Mouse (Mus musculus) left cerebral cortex, postnatal 4 days (tissue): ENCODE measurements at regions not wholly inside any gene's neighbourhood (a gene's known extent, or its start where the extent isn't known, plus 50 kb on each side); places are given as distances from the start of the nearest gene placed in this dataset.
A peak's percentile ranks its signal among the peaks of the same experiment; 100 is the strongest.

Source experiments
- DNase-seq: peaks from one replicate; pipeline ENCODE4 v3.0.0-alpha.2; 2022
- intact Hi-C: fragments of 180-260 bp; cut with DNase I; formaldehyde crosslinking; loops from one replicate; pipeline ENCODE4 v1.15.1; 2025

GRCm38 (mm10) chr14:31942266-31942960 lies 86.4 kb upstream of the Galnt15 start:
- intact Hi-C loops = no loop called here
- peak; percentile 27 for DNase-seq

- intact Hi-C loops = no loop called here
- DNase-seq = no peak
Observed at GRCm38 (mm10) chr14:31944682-31945081, 84.1 kb upstream of the Galnt15 start.

- no peak for DNase-seq
- intact Hi-C loops = no loop called here
Observed at GRCm38 (mm10) chr14:31945125-31945524, 83.7 kb upstream of the Galnt15 start.

DNA sequence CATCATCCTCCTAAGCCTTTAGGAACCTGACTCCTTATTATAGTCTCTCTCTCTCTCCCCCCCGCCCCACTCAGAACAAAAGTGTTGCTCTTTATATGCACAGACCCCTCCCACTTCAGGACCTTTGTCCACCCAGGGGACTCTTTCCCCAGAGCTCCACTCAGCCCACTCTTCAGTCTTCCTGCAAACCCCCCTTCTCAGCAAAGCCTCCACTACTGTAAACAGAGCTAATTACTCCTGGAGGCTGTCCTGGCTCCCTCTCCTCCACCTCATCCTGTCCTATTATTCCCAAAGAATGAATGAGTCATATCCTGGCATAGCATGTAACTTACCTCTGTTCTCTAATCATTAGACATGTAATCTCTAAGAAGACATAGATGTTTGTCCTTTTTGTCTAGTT lies 82.8 kb upstream of the Galnt15 start:
- intact Hi-C loops = no loop called here
- no peak for DNase-seq

GRCm38 (mm10) chr14:31947246-31947645 lies 81.5 kb upstream of the Galnt15 start:
- intact Hi-C loops = no loop called here
- no peak for DNase-seq

DNA sequence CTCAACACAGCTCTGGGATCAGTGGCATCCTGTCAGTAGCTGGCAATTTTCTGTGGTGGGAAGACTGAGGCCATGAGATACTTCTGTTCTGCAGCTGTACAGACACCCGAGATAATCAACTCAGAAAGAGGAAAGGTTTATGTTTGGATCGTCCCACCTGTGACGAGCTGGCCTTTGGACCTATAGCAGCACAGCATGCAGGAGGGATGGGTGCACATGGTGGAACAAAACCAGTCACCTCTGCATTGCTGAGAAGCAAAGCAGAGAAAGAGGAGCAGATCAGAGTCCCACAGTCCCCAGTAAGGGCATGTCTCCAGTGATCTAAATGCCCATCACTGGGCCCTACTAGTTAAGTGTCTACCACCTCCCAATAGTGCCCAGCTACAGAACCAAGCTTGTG lies 76.9 kb upstream of the Galnt15 start:
- intact Hi-C loops = loop anchor here (10.0 kb wide), 1 partner anchor 123 kb away; no protein-coding TSS in a partner anchor
- DNase-seq = no peak

DNA sequence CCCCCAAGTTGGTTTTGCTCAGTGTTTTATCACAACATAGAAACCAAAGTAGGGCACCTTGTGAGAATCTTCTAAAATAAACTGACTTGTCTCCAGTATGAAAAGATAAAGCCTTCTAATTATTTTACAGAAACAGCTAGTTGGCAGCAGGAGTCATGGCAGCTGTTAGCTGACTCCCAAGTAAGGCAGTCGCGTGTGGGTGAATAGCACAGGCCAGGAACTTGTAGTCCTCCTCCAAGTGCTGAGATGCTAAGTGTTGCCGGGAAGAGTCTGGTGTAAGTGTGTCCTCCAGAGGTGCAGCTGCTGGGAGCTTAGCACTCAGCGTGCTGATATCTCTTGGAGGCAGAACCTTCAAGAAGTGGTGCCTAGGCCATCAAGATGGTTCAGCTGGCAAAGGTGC lies 75.0 kb upstream of the Galnt15 start:
- no peak for DNase-seq
- intact Hi-C loops = loop anchor here (10.0 kb wide), 1 partner anchor 121 kb away; no protein-coding TSS in a partner anchor

DNA sequence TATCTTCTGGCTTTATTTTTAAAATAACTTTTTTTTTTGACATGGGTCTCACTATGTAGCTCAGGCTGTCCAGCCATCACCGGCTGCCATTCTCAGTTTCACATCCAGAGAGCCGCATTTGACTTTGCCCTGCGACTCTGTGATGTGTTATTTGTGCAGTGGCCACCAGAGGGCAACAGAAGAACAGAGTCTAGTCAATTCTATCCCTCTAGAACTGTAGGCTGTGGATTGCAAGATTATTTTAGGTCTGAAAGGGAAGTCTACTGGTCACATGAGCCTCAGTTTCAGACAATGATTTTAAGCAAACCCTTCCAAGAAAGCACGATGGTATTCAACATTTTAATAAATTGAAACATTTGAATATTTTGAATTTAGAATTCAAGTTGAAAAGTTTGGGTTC lies 73.8 kb upstream of the Galnt15 start:
- intact Hi-C loops = loop anchor here (10.0 kb wide), 1 partner anchor 120 kb away; no protein-coding TSS in a partner anchor
- DNase-seq = peak; percentile 87

- DNase-seq = no peak
- intact Hi-C loops = loop anchor here (2.0 to 10.0 kb wide), 2 partner anchors 76 to 118 kb away; no protein-coding TSS in a partner anchor
Observed at GRCm38 (mm10) chr14:31957211-31957638, 71.6 kb upstream of the Galnt15 start.

GRCm38 (mm10) chr14:31960201-31960854 lies 68.5 kb upstream of the Galnt15 start:
- intact Hi-C loops = no loop called here

GRCm38 (mm10) chr14:31961442-31961841 lies 67.3 kb upstream of the Galnt15 start:
- intact Hi-C loops = no loop called here

More at GRCm38 (mm10) chr14:31960201-31960854, 68.5 kb upstream of the Galnt15 start:
- DNase-seq = no peak

DNA sequence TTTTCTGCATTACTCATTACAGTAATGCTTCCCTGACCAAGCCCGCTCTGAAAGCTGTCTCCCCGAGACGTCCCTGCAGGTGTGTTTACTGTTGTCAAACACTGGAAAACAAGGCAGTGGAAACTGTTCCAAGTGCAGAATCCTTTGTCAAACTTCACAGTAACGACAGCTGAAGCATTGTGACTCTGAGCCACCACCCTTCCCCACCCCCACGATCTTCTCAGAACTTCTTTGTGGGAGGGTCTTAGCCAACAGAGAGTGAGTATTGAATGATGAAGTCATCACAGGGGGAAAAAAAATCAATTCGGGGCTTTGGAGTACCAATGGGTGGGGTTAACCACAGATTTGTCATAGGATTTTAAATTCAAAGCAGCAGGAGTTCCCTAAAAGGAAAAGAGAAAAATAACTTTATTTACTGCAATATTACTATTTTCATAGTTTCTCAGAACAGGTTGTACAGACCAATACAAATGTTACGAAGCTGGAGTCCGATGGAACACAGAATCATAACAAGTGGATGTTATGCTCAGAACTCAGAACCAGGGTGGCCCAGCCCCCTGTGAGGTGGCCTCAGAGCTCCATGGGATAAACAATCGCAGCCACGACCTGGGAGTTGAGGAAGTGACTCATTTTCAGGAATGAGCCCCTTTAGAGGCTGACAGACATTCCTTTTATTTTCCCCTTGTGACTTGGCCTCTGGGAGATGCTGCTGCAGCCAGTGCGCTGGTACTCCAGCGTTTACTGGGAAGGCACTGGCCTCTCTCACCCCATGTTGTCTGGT lies 65.5 kb upstream of the Galnt15 start:
- intact Hi-C loops = no loop called here
- no peak for DNase-seq

More at GRCm38 (mm10) chr14:31961442-31961841, 67.3 kb upstream of the Galnt15 start:
- DNase-seq = no peak

DNA sequence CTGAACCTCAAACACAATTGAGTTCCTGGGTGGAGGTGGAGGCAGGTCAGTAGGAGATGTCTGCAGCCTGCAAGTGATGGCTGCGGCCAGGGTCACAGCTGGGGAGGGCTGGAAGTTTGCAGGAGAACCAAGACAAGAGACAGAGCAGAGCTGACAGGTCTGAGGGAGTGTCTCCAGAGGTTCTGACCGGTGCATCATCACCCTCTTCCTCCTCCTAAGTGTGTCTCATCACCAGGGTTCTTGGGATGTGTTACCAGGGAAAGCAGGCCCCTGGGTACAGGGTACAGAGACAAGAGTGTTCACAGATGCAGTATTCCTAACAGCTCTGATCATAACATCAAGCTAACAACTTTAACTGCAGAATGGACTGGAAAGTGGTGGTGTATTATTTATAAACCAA lies 64.7 kb upstream of the Galnt15 start:
- intact Hi-C loops = no loop called here

GRCm38 (mm10) chr14:31964831-31965230 lies 64.0 kb upstream of the Galnt15 start:
- DNase-seq = no peak
- intact Hi-C loops = no loop called here

More for the DNA sequence above, 64.7 kb upstream of the Galnt15 start:
- no peak for DNase-seq

DNA sequence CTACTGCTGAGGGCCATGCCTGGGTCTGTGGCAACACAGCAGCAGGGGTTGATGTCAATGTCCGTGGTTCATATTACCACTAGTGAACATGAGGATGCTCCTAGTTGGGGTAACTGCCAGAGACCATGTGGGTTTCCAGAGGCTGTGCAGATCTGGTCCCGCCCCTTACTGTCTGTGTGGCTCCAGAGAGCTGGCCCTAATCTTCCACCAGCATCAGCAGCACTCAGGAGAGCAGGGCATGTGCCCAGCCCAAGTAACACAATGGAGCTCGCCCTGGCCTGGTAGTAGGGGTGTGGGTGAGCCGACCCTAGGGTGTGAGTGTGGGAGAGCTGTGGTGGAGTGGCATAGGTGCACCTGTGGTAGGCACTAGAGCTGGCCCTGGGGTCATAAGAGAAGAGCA lies 59.3 kb upstream of the Galnt15 start:
- intact Hi-C loops = no loop called here
- no peak for DNase-seq

GRCm38 (mm10) chr14:31970245-31970830 lies 58.5 kb upstream of the Galnt15 start:
- intact Hi-C loops = no loop called here
- DNase-seq = no peak

DNA sequence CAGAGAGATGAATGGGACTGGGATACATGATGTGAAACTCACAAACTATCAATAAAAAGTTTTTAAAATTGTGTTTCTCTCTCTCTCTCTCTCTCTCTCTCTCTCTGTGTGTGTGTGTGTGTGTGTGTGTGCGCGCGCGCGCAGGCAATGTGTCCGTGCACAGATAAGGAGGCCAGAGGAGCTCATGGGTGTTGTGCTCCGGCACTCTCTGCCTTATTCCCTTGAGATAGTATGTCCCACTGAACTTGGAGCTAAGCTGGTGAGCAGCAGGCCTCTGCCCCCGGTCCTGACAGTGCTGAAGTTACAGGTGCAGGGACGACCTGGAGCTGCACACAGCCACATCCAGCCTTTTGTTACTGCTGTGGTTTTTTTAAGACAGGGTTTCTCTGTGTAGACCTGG lies 57.9 kb upstream of the Galnt15 start:
- DNase-seq = no peak
- intact Hi-C loops = no loop called here

- intact Hi-C loops = no loop called here
- no peak for DNase-seq
Observed at GRCm38 (mm10) chr14:31973702-31974101, 55.1 kb upstream of the Galnt15 start.

DNA sequence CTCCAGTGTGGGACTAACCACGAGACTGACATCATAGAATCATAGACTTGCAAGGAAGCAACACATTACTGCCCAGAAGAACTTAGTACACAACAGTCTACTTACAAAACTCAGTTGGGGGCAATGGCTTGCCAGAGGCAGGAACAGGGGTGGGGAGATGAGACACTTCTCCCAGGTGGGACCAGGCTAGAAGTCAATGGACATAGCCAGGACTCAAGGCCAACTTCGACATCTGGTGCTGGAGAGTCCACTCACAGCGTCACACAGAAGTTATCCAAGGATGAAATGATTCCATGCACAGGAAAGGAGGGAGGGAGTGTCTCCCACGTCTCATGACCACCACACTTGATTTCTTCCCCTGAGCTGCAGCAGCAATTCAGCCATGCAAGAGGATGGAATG lies 50.6 kb upstream of the Galnt15 start:
- DNase-seq = no peak
- intact Hi-C loops = no loop called here

- DNase-seq = no peak
- intact Hi-C loops = no loop called here
Observed at GRCm38 (mm10) chr14:31978690-31979089, 50.1 kb upstream of the Galnt15 start.
